Mouse (Mus musculus): ENCODE measurements at regions not wholly inside any gene's neighbourhood (a gene's known extent, or its start where the extent isn't known, plus 50 kb on each side); places are given as distances from the start of the nearest gene placed in this dataset.

- TF ChIP-seq TCF12 (IDR thresholded peaks at IDR 0.05; ENCODE audit: low read depth, low read length): no peak
- no peak for TF ChIP-seq CHD1 (IDR thresholded peaks at IDR 0.05; ENCODE audit: low read depth, low read length)
Measured at GRCm38 (mm10) chr6:13297110-13297509, 72.3 kb upstream of the Vwde start.

All from CH12.LX (cell line).